Mouse (Mus musculus): ENCODE measurements around the gene Clec2d. TPM values are rescaled to one million over a fixed set of nuclear protein-coding genes. Genes with fewer than 3 reads are reported as not detected.

Gene Clec2d
- polyA plus RNA-seq, 1 experiment from 2014 or later: not detected

DNA sequence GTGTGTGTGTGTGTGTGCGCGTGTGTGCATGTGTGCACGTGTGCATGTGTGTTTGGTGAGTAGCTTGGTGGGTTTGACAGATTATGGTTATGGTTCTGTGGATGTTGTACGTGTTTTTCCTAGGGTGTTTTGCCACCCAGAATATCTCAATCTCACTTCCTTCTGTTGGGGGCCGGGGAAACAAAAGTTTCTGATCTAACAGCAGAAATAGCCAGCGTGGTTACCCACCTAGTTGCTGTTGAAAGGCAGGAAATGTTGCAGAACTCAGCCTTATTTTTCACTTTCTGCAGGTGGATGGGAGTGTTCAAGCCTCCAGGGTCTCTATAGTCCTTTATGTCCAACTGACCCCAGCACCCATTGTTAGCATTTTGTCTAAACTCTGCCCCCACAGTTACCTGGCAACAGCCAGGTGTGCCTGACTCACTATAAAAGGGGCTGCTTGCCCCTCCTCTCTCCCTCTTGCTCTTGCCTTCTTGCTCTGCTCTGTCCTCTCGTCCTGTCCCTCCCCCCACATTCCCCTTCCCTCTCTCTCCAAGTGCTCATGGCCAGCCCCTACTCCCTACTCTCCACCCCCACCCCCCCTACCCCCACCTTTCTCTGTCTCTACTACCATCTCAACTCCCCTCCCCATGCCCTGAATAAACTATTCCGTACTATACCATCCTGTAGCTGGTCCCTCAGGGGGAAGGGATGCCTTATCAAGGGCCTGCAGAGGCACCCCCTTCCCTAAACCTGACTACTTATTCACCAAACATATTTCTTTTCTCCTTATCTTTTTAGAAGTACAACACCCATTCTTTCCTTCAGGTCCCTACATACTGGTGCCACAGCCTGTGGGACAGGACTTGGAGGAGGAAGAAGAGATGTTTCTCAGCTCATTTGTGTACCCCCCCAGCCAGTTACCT, 54.3 kb downstream of the Clec2d start:
- Histone ChIP-seq H3K36me3 (ENCODE audit: control insufficient read depth, insufficient read depth, low read length) (no peaks in the 10 kb centered on the region), H3K9me3 (ENCODE audit: control insufficient read depth, low read length) (no peaks in the 10 kb centered on the region), H3K4me2 (ENCODE audit: low read depth) (no peak overlapping the region), H3K9ac (ENCODE audit: low read length) (no peak overlapping the region), H3K4me3 (ENCODE audit: low read depth, low read length) (no peak overlapping the region), H3K27me3 (ENCODE audit: control insufficient read depth, insufficient read depth, low read length) (no peaks in the 10 kb centered on the region), H3K4me1 (ENCODE audit: control insufficient read depth, insufficient read depth, low read length) (no peaks in the 10 kb centered on the region), H3K27ac (ENCODE audit: low read depth, low read length) (no peak overlapping the region)
- DNase-seq (ENCODE audit: low spot score) (no peak), ATAC-seq (ENCODE audit: insufficient read depth, low FRiP score, low TSS enrichment) (no peak)
- WGBS: 76% methylated on average over 8 of the region's 8 CpGs

DNA sequence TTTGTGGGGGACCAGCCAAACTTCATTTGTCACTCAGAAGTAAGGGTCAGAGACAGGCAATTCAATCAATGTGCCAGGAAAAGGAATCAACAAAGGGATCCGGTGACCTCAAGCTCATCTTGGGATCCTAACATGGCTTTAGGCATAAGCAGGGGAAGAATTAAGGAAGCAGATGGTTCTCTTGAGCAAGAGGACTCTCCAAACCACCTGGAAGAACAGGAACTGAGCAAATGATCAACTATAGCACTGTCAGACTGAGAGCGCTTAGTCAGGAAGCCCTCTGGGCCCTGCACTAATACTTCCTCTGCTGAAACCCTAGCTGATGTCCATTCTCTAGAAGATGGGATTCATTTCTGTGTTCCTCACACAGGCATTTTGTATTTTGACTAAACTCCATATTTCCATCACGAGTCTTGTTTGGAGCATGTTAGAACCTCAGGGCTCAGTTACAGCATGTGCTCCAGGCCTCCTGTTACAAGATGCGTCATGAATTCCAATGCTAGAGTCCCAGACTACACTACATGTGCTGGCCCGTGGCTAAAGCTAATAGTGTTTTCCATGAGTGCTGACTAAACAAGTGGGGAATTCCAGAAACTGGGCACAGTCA, 55.5 kb downstream of the Clec2d start:
- H3K27me3 ChIP-seq (ENCODE audit: control insufficient read depth, insufficient read depth, low read length): no peaks in the 10 kb centered on the region
- no peak overlapping the region for H3K4me3 ChIP-seq (ENCODE audit: low read depth, low read length)
- no peak for ATAC-seq (ENCODE audit: insufficient read depth, low FRiP score, low TSS enrichment)
- WGBS: 83% methylated on average over 5 of the region's 5 CpGs
- H3K9ac ChIP-seq (ENCODE audit: low read length): no peak overlapping the region
- no peaks in the 10 kb centered on the region for H3K9me3 ChIP-seq (ENCODE audit: control insufficient read depth, low read length)
- no peaks in the 10 kb centered on the region for H3K36me3 ChIP-seq (ENCODE audit: control insufficient read depth, insufficient read depth, low read length)
- no peaks in the 10 kb centered on the region for H3K4me1 ChIP-seq (ENCODE audit: control insufficient read depth, insufficient read depth, low read length)
- no peak for DNase-seq (ENCODE audit: low spot score)
- no peak overlapping the region for H3K4me2 ChIP-seq (ENCODE audit: low read depth)
- no peak overlapping the region for H3K27ac ChIP-seq (ENCODE audit: low read depth, low read length)

Small RNA genes within 50 kb of the gene (microRNA-seq; reads per million reads assigned to microRNA genes)
- gene Gm27514: not detected

Other genes starting within 250 kb of the Clec2d start
- not detected in 2 replicates for gene Clec2g, start 246.2 kb upstream of the Clec2d start, polyA plus RNA-seq (2014; fragmentation: Nextera tagmentation; extraction: Ambion mirVana)
- gene Klrb1f, start 134.7 kb upstream of the Clec2d start, polyA plus RNA-seq (2014; fragmentation: Nextera tagmentation; extraction: Ambion mirVana): 0.70 and 1.4 TPM in 2 replicates
- not detected in 2 replicates for gene Clec2e, start 79.7 kb upstream of the Clec2d start, polyA plus RNA-seq (2014; fragmentation: Nextera tagmentation; extraction: Ambion mirVana)
- gene Cd69, start 94.8 kb downstream of the Clec2d start, polyA plus RNA-seq (2014; fragmentation: Nextera tagmentation; extraction: Ambion mirVana): 0.28 TPM in 1 of 2 replicates, not detected in the other
- not detected in 2 replicates for gene 4922502D21Rik, start 151.2 kb downstream of the Clec2d start, polyA plus RNA-seq (2014; fragmentation: Nextera tagmentation; extraction: Ambion mirVana)
- 0.49 and 0.53 TPM in 2 replicates for gene Clec12a, start 162.1 kb downstream of the Clec2d start, polyA plus RNA-seq (2014; fragmentation: Nextera tagmentation; extraction: Ambion mirVana)
- 0.37 TPM in 1 of 2 replicates, not detected in the other for gene Clec12b, start 205.3 kb downstream of the Clec2d start, polyA plus RNA-seq (2014; fragmentation: Nextera tagmentation; extraction: Ambion mirVana)
- 11.8 and 13.4 TPM in 2 replicates for gene Clec1b, start 216.7 kb downstream of the Clec2d start, polyA plus RNA-seq (2014; fragmentation: Nextera tagmentation; extraction: Ambion mirVana)
- 0.37 and 0.59 TPM in 2 replicates for gene Clec9a, start 228.2 kb downstream of the Clec2d start, polyA plus RNA-seq (2014; fragmentation: Nextera tagmentation; extraction: Ambion mirVana)